Mouse (Mus musculus) C2C12 (cell line): ENCODE data around the gene Samd4b.

ENCODE experiments used
- CTCF ChIP-seq: IDR thresholded peaks from one replicate; pipeline ENCODE4 v1.5.1; 2011; ENCODE audit not compliant: control insufficient read depth, insufficient read depth, insufficient read length
- MAX ChIP-seq: IDR thresholded peaks from one replicate; pipeline ENCODE4 v1.6.1; 2011; ENCODE audit warnings: mild to moderate bottlenecking, control low read depth
- USF1 ChIP-seq: IDR thresholded peaks from one replicate; pipeline ENCODE4 v1.6.1; 2011; ENCODE audit warnings: low read depth, mild to moderate bottlenecking, control low read depth, moderate library complexity

GRCm38 (mm10) chr7:28573236-28573635, 24.7 kb downstream of the Samd4b start:
- TF ChIP-seq MAX: no peak
- TF ChIP-seq CTCF: no peak
- TF ChIP-seq USF1: no peak
